Mouse (Mus musculus): ENCODE data around the gene Vgll4. TPM values are rescaled to one million over a fixed set of nuclear protein-coding genes. Genes with fewer than 3 reads are reported as not detected.

Vgll4 gene
- polyA plus RNA-seq, 2 experiments = 4.6 to 5.5 TPM

DNA sequence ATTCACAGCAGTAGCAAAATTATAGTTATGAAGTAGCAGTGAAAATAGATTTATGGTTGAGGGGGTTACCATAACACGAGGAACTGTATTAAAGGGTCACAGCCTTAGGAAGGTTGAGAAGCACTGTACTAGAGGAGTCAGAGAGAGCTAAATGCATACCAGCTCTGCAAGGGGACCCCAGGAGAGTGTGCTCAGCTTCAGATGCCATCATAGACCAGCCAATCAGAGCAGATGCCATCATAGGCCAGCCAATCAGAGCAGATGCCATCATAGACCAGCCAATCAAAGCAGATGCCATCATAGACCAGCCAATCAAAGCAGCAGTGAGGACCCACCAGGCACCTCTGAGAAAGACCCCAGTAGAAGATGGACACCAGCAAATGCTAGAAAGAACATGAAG, 134.0 kb downstream of the Vgll4 start:
- H3K4me3 ChIP-seq (ENCODE audit: insufficient read depth in 1 of 2, low read depth in 2 of 2, low read length in 2 of 2) = no peak overlapping the region
- 65% methylated on average over 1 of the region's 1 CpGs for WGBS (ENCODE audit: insufficient replicate concordance)
- H3K4me1 ChIP-seq (replicated peaks; ENCODE audit: control insufficient read depth in 2 of 2, insufficient read depth in 2 of 2, low read length in 1 of 2) = 0 out of 4 replicates have a peak, but pooled peaks cover 0 to 6% of the 10 kb centered on the region in 2 experiments
- TF ChIP-seq CTCF (IDR thresholded peaks at IDR 0.05; ENCODE audit: low read depth) (no peak), EP300 (IDR thresholded peaks at IDR 0.05; ENCODE audit: low read depth) (no peak)
- no peaks in the 10 kb centered on the region for H3K9me3 ChIP-seq (ENCODE audit: control insufficient read depth, low read length)
- H3K36me3 ChIP-seq (replicated peaks; ENCODE audit: control insufficient read depth, insufficient read depth, low read depth) = no peaks in the 10 kb centered on the region
- DNase-seq (ENCODE audit: low read depth in 3 of 3, low spot score in 3 of 3) (no peak), ATAC-seq (ENCODE audit: insufficient read depth) (no peak)
- H3K27me3 ChIP-seq (ENCODE audit: control insufficient read depth, insufficient read depth, low read length) = no peaks in the 10 kb centered on the region
- H3K4me2 ChIP-seq (ENCODE audit: low read depth) = no peak overlapping the region
- no peak overlapping the region for H3K27ac ChIP-seq
- no peak overlapping the region for H3K9ac ChIP-seq (replicated peaks)

DNA sequence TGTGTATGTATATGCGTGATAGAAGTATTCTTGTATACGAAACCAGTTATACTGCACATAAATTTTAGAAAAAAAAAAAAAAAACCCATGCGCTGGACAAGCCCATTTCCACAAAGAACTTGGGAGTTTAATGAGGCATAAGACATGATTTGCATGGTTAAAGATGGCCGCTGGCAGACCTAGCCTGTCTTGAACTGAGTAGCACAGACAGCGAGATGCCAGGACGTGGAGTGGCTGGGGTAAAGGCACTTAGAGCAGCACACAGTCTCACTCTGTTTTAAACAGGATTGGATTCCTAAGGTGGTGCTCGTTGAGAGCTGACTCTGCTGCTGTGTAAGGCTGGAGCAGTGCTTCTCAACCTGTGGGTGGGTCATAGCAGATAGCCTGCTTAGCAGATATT, 134.4 kb downstream of the Vgll4 start:
- Histone ChIP-seq H3K4me1 (replicated peaks; ENCODE audit: control insufficient read depth in 2 of 2, insufficient read depth in 2 of 2, low read length in 1 of 2) (0 out of 4 replicates have a peak, but pooled peaks cover 0 to 6% of the 10 kb centered on the region in 2 experiments), H3K27me3 (ENCODE audit: control insufficient read depth, insufficient read depth, low read length) (no peaks in the 10 kb centered on the region), H3K9ac (replicated peaks) (no peak overlapping the region), H3K4me3 (ENCODE audit: insufficient read depth in 1 of 2, low read depth in 2 of 2, low read length in 2 of 2) (no peak overlapping the region), H3K9me3 (ENCODE audit: control insufficient read depth, low read length) (no peaks in the 10 kb centered on the region), H3K4me2 (ENCODE audit: low read depth) (no peak overlapping the region), H3K27ac (no peak overlapping the region), H3K36me3 (replicated peaks; ENCODE audit: control insufficient read depth, insufficient read depth, low read depth) (no peaks in the 10 kb centered on the region)
- no peak for ATAC-seq (ENCODE audit: insufficient read depth)
- TF ChIP-seq CTCF (IDR thresholded peaks at IDR 0.05; ENCODE audit: low read depth) (no peak), EP300 (IDR thresholded peaks at IDR 0.05; ENCODE audit: low read depth) (no peak)
- 74% methylated on average over 7 of the region's 7 CpGs for WGBS (ENCODE audit: insufficient replicate concordance)
- DNase-seq (ENCODE audit: low read depth in 3 of 3, low spot score in 3 of 3) = no peak

DNA sequence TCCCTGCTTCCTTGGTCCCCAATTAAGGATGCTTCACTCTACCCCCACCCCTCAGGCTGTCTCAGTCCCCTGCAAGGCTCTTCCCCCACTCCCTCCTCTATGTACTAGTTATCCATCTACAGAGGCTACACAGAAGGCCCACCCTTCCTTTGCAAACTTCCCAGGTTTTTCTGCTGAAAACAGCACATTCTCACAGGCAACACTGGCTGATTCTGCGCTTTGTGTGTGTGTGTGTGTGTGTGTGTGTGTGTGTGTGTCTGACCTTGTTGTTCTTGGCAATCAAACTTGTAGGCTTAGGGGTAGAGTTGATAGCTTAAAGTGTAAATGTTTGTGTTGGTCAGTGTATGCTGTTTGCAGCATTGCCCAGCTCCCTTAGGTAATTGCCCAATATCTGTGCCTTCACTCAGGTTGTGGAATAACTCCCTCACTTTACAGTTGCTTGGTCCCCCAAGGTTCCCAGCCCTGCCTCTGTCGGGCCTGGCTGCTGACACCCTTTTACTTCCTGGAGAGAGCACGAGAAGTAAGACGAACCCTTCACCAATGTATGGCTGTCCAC, 135.9 kb downstream of the Vgll4 start:
- Histone ChIP-seq H3K9ac (replicated peaks) (no peak overlapping the region), H3K36me3 (replicated peaks; ENCODE audit: control insufficient read depth, insufficient read depth, low read depth) (no peaks in the 10 kb centered on the region), H3K9me3 (ENCODE audit: control insufficient read depth, low read length) (no peaks in the 10 kb centered on the region), H3K4me1 (replicated peaks; ENCODE audit: control insufficient read depth in 2 of 2, insufficient read depth in 2 of 2, low read length in 1 of 2) (0 out of 4 replicates have a peak, but pooled peaks cover 0 to 6% of the 10 kb centered on the region in 2 experiments), H3K4me3 (ENCODE audit: insufficient read depth in 1 of 2, low read depth in 2 of 2, low read length in 2 of 2) (no peak overlapping the region), H3K27me3 (ENCODE audit: control insufficient read depth, insufficient read depth, low read length) (no peaks in the 10 kb centered on the region), H3K27ac (no peak overlapping the region), H3K4me2 (ENCODE audit: low read depth) (no peak overlapping the region)
- DNase-seq (ENCODE audit: low read depth in 3 of 3, low spot score in 3 of 3) (no peak), ATAC-seq (ENCODE audit: insufficient read depth) (no peak)
- no peak for TF ChIP-seq CTCF (IDR thresholded peaks at IDR 0.05; ENCODE audit: low read depth)
- no peak for TF ChIP-seq EP300 (IDR thresholded peaks at IDR 0.05; ENCODE audit: low read depth)
- WGBS (ENCODE audit: insufficient replicate concordance) = 57% methylated on average over 4 of the region's 4 CpGs

DNA sequence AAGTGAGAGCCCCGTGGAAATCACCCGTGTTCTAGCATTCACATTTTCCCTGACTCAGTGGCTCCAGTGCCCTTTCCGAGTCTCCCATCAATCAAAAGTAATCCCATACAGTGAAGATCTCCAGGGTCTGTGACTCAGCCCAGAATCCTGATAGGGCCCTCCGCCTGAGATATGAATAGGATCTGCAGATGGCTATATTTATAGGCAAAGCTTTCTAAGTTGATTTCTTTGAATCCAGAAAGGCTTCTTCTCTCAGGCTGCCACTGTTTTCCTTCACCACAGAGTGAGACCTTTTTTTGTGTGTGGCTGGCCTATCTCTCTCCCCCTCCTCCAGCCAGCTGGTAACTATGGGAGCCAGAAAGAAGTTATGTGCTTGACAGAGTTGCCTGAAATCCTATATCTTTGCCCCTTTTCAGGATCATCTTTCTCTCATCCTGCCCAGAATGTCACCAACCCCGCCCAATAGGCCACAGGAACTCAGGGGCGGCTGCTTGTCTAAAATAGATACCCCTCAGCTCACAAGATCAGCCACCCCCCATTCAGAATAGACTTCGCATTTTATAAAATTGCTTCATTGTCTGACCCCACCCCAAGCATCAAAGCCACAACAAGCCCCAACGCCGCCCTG, 136.6 kb downstream of the Vgll4 start:
- H3K4me1 ChIP-seq (replicated peaks; ENCODE audit: control insufficient read depth in 2 of 2, insufficient read depth in 2 of 2, low read length in 1 of 2) = 0 out of 4 replicates have a peak, but pooled peaks cover 0 to 6% of the 10 kb centered on the region in 2 experiments
- no peaks in the 10 kb centered on the region for H3K27me3 ChIP-seq (ENCODE audit: control insufficient read depth, insufficient read depth, low read length)
- 53% methylated on average over 9 of the region's 9 CpGs for WGBS (ENCODE audit: insufficient replicate concordance)
- no peak overlapping the region for H3K4me2 ChIP-seq (ENCODE audit: low read depth)
- H3K36me3 ChIP-seq (replicated peaks; ENCODE audit: control insufficient read depth, insufficient read depth, low read depth) = no peaks in the 10 kb centered on the region
- ATAC-seq (ENCODE audit: insufficient read depth) (no peak), DNase-seq (ENCODE audit: low read depth in 3 of 3, low spot score in 3 of 3) (no peak)
- H3K9ac ChIP-seq (replicated peaks) = no peak overlapping the region
- H3K27ac ChIP-seq = no peak overlapping the region
- no peaks in the 10 kb centered on the region for H3K9me3 ChIP-seq (ENCODE audit: control insufficient read depth, low read length)
- TF ChIP-seq CTCF (IDR thresholded peaks at IDR 0.05; ENCODE audit: low read depth) = no peak
- no peak for TF ChIP-seq EP300 (IDR thresholded peaks at IDR 0.05; ENCODE audit: low read depth)
- H3K4me3 ChIP-seq (ENCODE audit: insufficient read depth in 1 of 2, low read depth in 2 of 2, low read length in 2 of 2) = no peak overlapping the region

- no peaks in the 10 kb centered on the region for H3K36me3 ChIP-seq (replicated peaks; ENCODE audit: control insufficient read depth, insufficient read depth, low read depth)
- 46% methylated on average over 3 of the region's 3 CpGs for WGBS (ENCODE audit: insufficient replicate concordance)
- H3K4me2 ChIP-seq (ENCODE audit: low read depth) = no peak overlapping the region
- TF ChIP-seq CTCF (IDR thresholded peaks at IDR 0.05; ENCODE audit: low read depth) (no peak), EP300 (IDR thresholded peaks at IDR 0.05; ENCODE audit: low read depth) (no peak)
- DNase-seq (ENCODE audit: low read depth in 3 of 3, low spot score in 3 of 3) = no peak
- H3K9ac ChIP-seq (replicated peaks) = no peak overlapping the region
- no peaks in the 10 kb centered on the region for H3K9me3 ChIP-seq (ENCODE audit: control insufficient read depth, low read length)
- H3K27ac ChIP-seq = no peak overlapping the region
- no peak for ATAC-seq (ENCODE audit: insufficient read depth)
- 0 out of 4 replicates have a peak, but pooled peaks cover 0 to 6% of the 10 kb centered on the region in 2 experiments for H3K4me1 ChIP-seq (replicated peaks; ENCODE audit: control insufficient read depth in 2 of 2, insufficient read depth in 2 of 2, low read length in 1 of 2)
- no peaks in the 10 kb centered on the region for H3K27me3 ChIP-seq (ENCODE audit: control insufficient read depth, insufficient read depth, low read length)
- H3K4me3 ChIP-seq (ENCODE audit: insufficient read depth in 1 of 2, low read depth in 2 of 2, low read length in 2 of 2) = no peak overlapping the region
Measured at GRCm38 (mm10) chr6:114831807-114832206, 138.0 kb downstream of the Vgll4 start.

Measured in liver, embryonic 14.5 days (tissue).